Comparison of ENCODE assay signal across 8 mouse cellular contexts in the genomic region with DNA sequence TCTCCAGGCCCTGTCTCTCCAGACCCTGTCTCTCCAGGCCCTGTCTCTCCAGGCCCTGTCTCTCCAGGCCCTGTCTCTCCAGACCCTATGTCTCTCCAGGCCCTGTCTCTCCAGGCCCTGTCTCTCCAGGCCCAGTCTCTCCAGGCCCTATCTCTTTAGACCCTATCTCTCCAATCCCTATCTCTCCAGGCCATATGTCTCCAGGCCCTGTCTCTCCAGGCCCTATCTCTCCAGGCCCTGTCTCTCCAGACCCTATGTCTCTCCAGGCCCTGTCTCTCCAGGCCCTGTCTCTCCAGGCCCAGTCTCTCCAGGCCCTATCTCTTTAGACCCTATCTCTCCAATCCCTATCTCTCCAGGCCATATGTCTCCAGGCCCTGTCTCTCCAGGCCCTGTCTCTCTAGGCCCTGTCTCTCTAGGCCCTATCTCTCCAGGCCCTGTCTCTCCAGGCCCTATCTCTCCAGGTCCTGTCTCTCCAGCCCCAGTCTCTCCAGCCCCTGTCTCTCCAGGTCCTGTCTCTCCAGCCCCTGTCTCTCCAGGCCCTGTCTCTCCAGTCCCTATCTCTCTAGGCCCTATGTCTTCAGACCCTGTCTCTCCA. TPM values are rescaled to one million over a fixed set of nuclear protein-coding genes. Genes with fewer than 3 reads are reported as not detected.
A peak's percentile ranks its signal among the peaks of the same experiment; 100 is the strongest.
DNase-seq lines count a peak whose midpoint lies in the region; ATAC-seq and TF ChIP-seq lines count a peak whose summit lies in the region.
"Not testable (repeated sequence)": the region's sequence is repeated elsewhere in the genome, so short reads cannot be mapped to it uniquely, and the experiment has no call there.

No protein-coding gene starts in this region.

- H3K4me2 ChIP-seq in liver, embryonic 12.5 days = peak overlapping the region; percentile 45
- peak overlapping the region; percentile 28 for H3K4me2 ChIP-seq in liver, embryonic 14.5 days (ENCODE audit: low read depth)
- 0 out of 2 replicates have a peak overlapping the region, but pooled peaks have one; percentile 13 for H3K4me2 ChIP-seq in liver, embryonic 16.5 days (ENCODE audit: low read depth, low read length)

- TF ChIP-seq POLR2A in bone marrow, adult 2 months (IDR thresholded peaks at IDR 0.05; ENCODE audit: borderline replicate concordance, control insufficient read depth, low read depth, low read length) = not testable (repeated sequence)

- ATAC-seq in erythroid progenitor cell, adult 5-6 weeks (replicated peaks; ENCODE audit: low FRiP score, poor library complexity, severe bottlenecking) = peak; percentile 87
- peak; percentile 85 for ATAC-seq in liver, embryonic 12.5 days
- peak; percentile 88 for ATAC-seq in liver, embryonic 14.5 days (ENCODE audit: insufficient read depth)
- peak; percentile 87 for ATAC-seq in liver, embryonic 16.5 days (ENCODE audit: low read depth)
- peak; percentile 48; the same call in 1 of the 2 replicates for ATAC-seq in megakaryocyte-erythroid progenitor cell, adult 5-6 weeks (replicated peaks; ENCODE audit: low FRiP score, low TSS enrichment, poor library complexity, severe bottlenecking)

- peak; percentile 75 for TF ChIP-seq EP300 in liver, embryonic 14.5 days (IDR thresholded peaks at IDR 0.05; ENCODE audit: low read depth)

- TF ChIP-seq CTCF in bone marrow, adult 2 months (IDR thresholded peaks at IDR 0.05; ENCODE audit: control insufficient read depth, insufficient read depth, low read length); liver, embryonic 14.5 days (IDR thresholded peaks at IDR 0.05; ENCODE audit: low read depth): not testable (repeated sequence)

- H3K9ac ChIP-seq in liver, embryonic 12.5 days = peak overlapping the region; percentile 37
- peak overlapping the region; percentile 47 for H3K9ac ChIP-seq in liver, embryonic 14.5 days (replicated peaks)
- peak overlapping the region; percentile 39; the same call in 1 of the 2 replicates for H3K9ac ChIP-seq in liver, embryonic 16.5 days (ENCODE audit: low read depth, low read length)

- H3K36me3 ChIP-seq in liver, embryonic 12.5 days; liver, embryonic 14.5 days (replicated peaks; ENCODE audit: control insufficient read depth, insufficient read depth, low read depth); liver, embryonic 16.5 days (ENCODE audit: control insufficient read depth, insufficient read depth): not testable (repeated sequence)

- DNase-seq in c-Kit-positive CD71-positive TER-119-positive erythroid progenitor cells, embryonic 14.5 days (ENCODE audit: low spot score) = peak; percentile 30
- DNase-seq in liver = peak; percentile 77
- peak; percentile 56 to 70 (median 61) for DNase-seq in liver, embryonic 14.5 days (ENCODE audit: low read depth in 3 of 3, low spot score in 3 of 3)

- not testable (repeated sequence) for H3K4me3 ChIP-seq in bone marrow, adult 2 months (replicated peaks; ENCODE audit: control insufficient read depth, low read depth, low read length); liver, embryonic 12.5 days; liver, embryonic 14.5 days (ENCODE audit: insufficient read depth in 1 of 2, low read depth in 2 of 2, low read length in 2 of 2); liver, embryonic 16.5 days (ENCODE audit: low read depth, low read length)

- H3K27me3 ChIP-seq in liver, embryonic 12.5 days (replicated peaks) = peaks cover 15% of the 10 kb centered on the region
- not testable (repeated sequence) for H3K27me3 ChIP-seq in liver, embryonic 14.5 days (ENCODE audit: control insufficient read depth, insufficient read depth, low read length); liver, embryonic 16.5 days (ENCODE audit: control insufficient read depth, insufficient read depth, low read depth, low read length)

- H3K9me3 ChIP-seq in liver, embryonic 12.5 days (replicated peaks); liver, embryonic 14.5 days (ENCODE audit: control insufficient read depth, low read length); liver, embryonic 16.5 days (replicated peaks; ENCODE audit: control insufficient read depth, low read length): not testable (repeated sequence)

- H3K4me1 ChIP-seq in bone marrow, adult 2 months (ENCODE audit: control insufficient read depth, insufficient read depth, low read length) = not testable (repeated sequence)
- H3K4me1 ChIP-seq in liver, embryonic 12.5 days = peaks cover 36% of the 10 kb centered on the region
- peaks cover 15 to 24% of the 10 kb centered on the region in 2 experiments for H3K4me1 ChIP-seq in liver, embryonic 14.5 days (replicated peaks; ENCODE audit: control insufficient read depth in 2 of 2, insufficient read depth in 2 of 2, low read length in 1 of 2)
- H3K4me1 ChIP-seq in liver, embryonic 16.5 days (ENCODE audit: control insufficient read depth, low read depth, low read length) = peaks cover 13% of the 10 kb centered on the region

- H3K27ac ChIP-seq in bone marrow, adult 2 months (ENCODE audit: control insufficient read depth, insufficient read depth, low read depth, low read length, poor library complexity) = peak overlapping the region; percentile 43
- H3K27ac ChIP-seq in liver, embryonic 12.5 days = peak overlapping the region; percentile 89
- peak overlapping the region; percentile 82 for H3K27ac ChIP-seq in liver, embryonic 14.5 days
- peak overlapping the region; percentile 85 for H3K27ac ChIP-seq in liver, embryonic 16.5 days (ENCODE audit: low read length)

RNA-seq across cellular contexts. Expression of a gene that starts 25.5 kb away (rescaled TPM):
- polyA plus RNA-seq in bone marrow, adult 2 months (2011; ENCODE audit: insufficient read depth, insufficient read length, low replicate concordance, missing spikeins) = 121 and 173 TPM in 2 replicates
- 102 and 188 TPM in 2 replicates for total RNA-seq in erythroid progenitor cell, adult 5-6 weeks (2015; ENCODE audit: low replicate concordance)
- total RNA-seq in erythroid progenitor cell, adult 5-6 weeks (2017; ENCODE audit: low replicate concordance) = 73.3 and 129 TPM in 2 replicates
- polyA plus RNA-seq in liver, embryonic 12.5 days (2016; fragmentation: Nextera tagmentation; extraction: Ambion mirVana) = 103 and 105 TPM in 2 replicates
- 21.5 and 44.0 TPM in 2 replicates for polyA plus RNA-seq in liver, embryonic 14.5 days (2012; rRNA removed)
- polyA plus RNA-seq in liver, embryonic 14.5 days (2014; fragmentation: Nextera tagmentation; extraction: Ambion mirVana) = 64.0 and 65.4 TPM in 2 replicates
- polyA plus RNA-seq in liver, embryonic 16.5 days (2015; fragmentation: Nextera tagmentation; extraction: Ambion mirVana) = 53.0 and 62.8 TPM in 2 replicates
- 143 and 165 TPM in 2 replicates for total RNA-seq in megakaryocyte-erythroid progenitor cell, adult 5-6 weeks (2014; fragmentation: Nextera tagmentation)
- 135 and 137 TPM in 2 replicates for total RNA-seq in megakaryocyte-erythroid progenitor cell, adult 5-6 weeks (2017)

RNA-seq across cellular contexts. Expression of a gene that starts 25.5 kb away (rescaled TPM):
- 5.9 and 9.0 TPM in 2 replicates for polyA plus RNA-seq in bone marrow, adult 2 months (2011; ENCODE audit: insufficient read depth, insufficient read length, low replicate concordance, missing spikeins)
- 11.7 and 18.0 TPM in 2 replicates for total RNA-seq in erythroid progenitor cell, adult 5-6 weeks (2015; ENCODE audit: low replicate concordance)
- total RNA-seq in erythroid progenitor cell, adult 5-6 weeks (2017; ENCODE audit: low replicate concordance) = 13.1 and 14.5 TPM in 2 replicates
- polyA plus RNA-seq in liver, embryonic 12.5 days (2016; fragmentation: Nextera tagmentation; extraction: Ambion mirVana) = 36.5 and 38.1 TPM in 2 replicates
- 8.2 and 9.6 TPM in 2 replicates for polyA plus RNA-seq in liver, embryonic 14.5 days (2012; rRNA removed)
- 9.7 and 10.1 TPM in 2 replicates for polyA plus RNA-seq in liver, embryonic 14.5 days (2014; fragmentation: Nextera tagmentation; extraction: Ambion mirVana)
- polyA plus RNA-seq in liver, embryonic 16.5 days (2015; fragmentation: Nextera tagmentation; extraction: Ambion mirVana) = 14.2 and 14.5 TPM in 2 replicates
- total RNA-seq in megakaryocyte-erythroid progenitor cell, adult 5-6 weeks (2014; fragmentation: Nextera tagmentation) = 60.3 and 65.1 TPM in 2 replicates
- total RNA-seq in megakaryocyte-erythroid progenitor cell, adult 5-6 weeks (2017) = 37.9 and 57.9 TPM in 2 replicates

RNA-seq across cellular contexts. Expression of a gene that starts 35.9 kb away (rescaled TPM):
- polyA plus RNA-seq in bone marrow, adult 2 months (2011; ENCODE audit: insufficient read depth, insufficient read length, low replicate concordance, missing spikeins) = 10.3 and 15.4 TPM in 2 replicates
- total RNA-seq in erythroid progenitor cell, adult 5-6 weeks (2015; ENCODE audit: low replicate concordance) = 29.9 and 61.6 TPM in 2 replicates
- total RNA-seq in erythroid progenitor cell, adult 5-6 weeks (2017; ENCODE audit: low replicate concordance) = 29.9 and 31.2 TPM in 2 replicates
- polyA plus RNA-seq in liver, embryonic 12.5 days (2016; fragmentation: Nextera tagmentation; extraction: Ambion mirVana) = 42.9 and 45.7 TPM in 2 replicates
- polyA plus RNA-seq in liver, embryonic 14.5 days (2012; rRNA removed) = 11.5 and 14.3 TPM in 2 replicates
- 23.1 and 27.2 TPM in 2 replicates for polyA plus RNA-seq in liver, embryonic 14.5 days (2014; fragmentation: Nextera tagmentation; extraction: Ambion mirVana)
- polyA plus RNA-seq in liver, embryonic 16.5 days (2015; fragmentation: Nextera tagmentation; extraction: Ambion mirVana) = 11.9 and 12.9 TPM in 2 replicates
- total RNA-seq in megakaryocyte-erythroid progenitor cell, adult 5-6 weeks (2014; fragmentation: Nextera tagmentation) = 19.6 and 22.9 TPM in 2 replicates
- total RNA-seq in megakaryocyte-erythroid progenitor cell, adult 5-6 weeks (2017) = 28.2 and 31.4 TPM in 2 replicates
